Comparison of ENCODE assay signal across 8 mouse cellular contexts in genomic region chr9:53772121-53772561, GRCm38 (mm10). TPM values are rescaled to one million over a fixed set of nuclear protein-coding genes. Genes with fewer than 3 reads are reported as not detected.
DNase-seq lines count a peak whose midpoint lies in the region; ATAC-seq and TF ChIP-seq lines count a peak whose summit lies in the region.

No protein-coding gene starts in this region.

- peaks cover 4% of the 10 kb centered on the region; the same call in 1 of the 2 replicates for H3K4me1 ChIP-seq in hindbrain, embryonic 11.5 days (replicated peaks; ENCODE audit: control insufficient read depth, insufficient read depth, low read length)
- H3K4me1 ChIP-seq in midbrain, embryonic 11.5 days (ENCODE audit: control insufficient read depth, insufficient read depth, low read length) = peaks cover 8% of the 10 kb centered on the region; the same call in 1 of the 2 replicates
- peaks cover 4% of the 10 kb centered on the region; the same call in 1 of the 2 replicates for H3K4me1 ChIP-seq in stomach, postnatal 0 days (replicated peaks; ENCODE audit: control insufficient read depth, insufficient read depth)

- ATAC-seq in hindbrain, embryonic 11.5 days (ENCODE audit: low FRiP score) = no peak
- ATAC-seq in midbrain, embryonic 11.5 days (ENCODE audit: low FRiP score) = peak; percentile 27; the same call in 1 of the 2 replicates
- ATAC-seq in stomach, postnatal 0 days (ENCODE audit: low FRiP score, low TSS enrichment) = no peak
- no peak for ATAC-seq in erythroblast, adult 5-6 weeks (replicated peaks; ENCODE audit: low FRiP score, poor library complexity, severe bottlenecking)

- TF ChIP-seq CTCF in stomach, postnatal 0 days (IDR thresholded peaks at IDR 0.05; ENCODE audit: low read depth) = no peak

- no peak overlapping the region for H3K27ac ChIP-seq in hindbrain, embryonic 11.5 days (ENCODE audit: low read depth, low read length)
- H3K27ac ChIP-seq in midbrain, embryonic 11.5 days (ENCODE audit: low read depth, low read length) = no peak overlapping the region
- 0 out of 2 replicates have a peak overlapping the region, but pooled peaks have one; percentile 13 for H3K27ac ChIP-seq in stomach, postnatal 0 days (replicated peaks)

- peak; percentile 15 for DNase-seq in retina, embryonic 14.5 days (ENCODE audit: low spot score)
- DNase-seq in retina, postnatal 1 day = no peak
- DNase-seq in cerebellum, postnatal 36 days = peak; percentile 56 to 60
- peak; percentile 10 for DNase-seq in hindbrain, embryonic 11.5 days (ENCODE audit: low spot score)
- DNase-seq in layer of hippocampus, postnatal 25 days (ENCODE audit: extremely low spot score in 1 of 2, low spot score in 1 of 2) = peak; percentile 11
- peak; percentile 86 for DNase-seq in midbrain, embryonic 11.5 days (ENCODE audit: low spot score, missing footprints)
- DNase-seq in stomach, postnatal 0 days (ENCODE audit: low spot score) = peak; percentile 20

- peak overlapping the region; percentile 65 for H3K4me3 ChIP-seq in hindbrain, embryonic 11.5 days (ENCODE audit: low read depth, low read length)
- peak overlapping the region; percentile 59 for H3K4me3 ChIP-seq in midbrain, embryonic 11.5 days (ENCODE audit: low read depth, low read length)
- H3K4me3 ChIP-seq in stomach, postnatal 0 days (ENCODE audit: low read depth, low read length) = peak overlapping the region; percentile 55

- TF ChIP-seq EP300 in stomach, postnatal 0 days (optimal IDR thresholded peaks at IDR 0.05) = no peak

- no peaks in the 10 kb centered on the region for H3K36me3 ChIP-seq in hindbrain, embryonic 11.5 days (ENCODE audit: control insufficient read depth, insufficient read depth, low read length)
- no peaks in the 10 kb centered on the region for H3K36me3 ChIP-seq in midbrain, embryonic 11.5 days (ENCODE audit: control insufficient read depth, insufficient read depth, low read length)
- no peaks in the 10 kb centered on the region for H3K36me3 ChIP-seq in stomach, postnatal 0 days (ENCODE audit: control insufficient read depth, insufficient read depth, low read length)

- H3K27me3 ChIP-seq in hindbrain, embryonic 11.5 days (ENCODE audit: control insufficient read depth, insufficient read depth, low read length) = peaks cover 22% of the 10 kb centered on the region
- H3K27me3 ChIP-seq in midbrain, embryonic 11.5 days (ENCODE audit: control insufficient read depth, insufficient read depth, low read length) = peaks cover 21% of the 10 kb centered on the region
- H3K27me3 ChIP-seq in stomach, postnatal 0 days (ENCODE audit: control insufficient read depth, insufficient read depth, low read length) = no peaks in the 10 kb centered on the region

- peak overlapping the region; percentile 89 for H3K4me2 ChIP-seq in hindbrain, embryonic 11.5 days (replicated peaks; ENCODE audit: low read depth, low read length)
- peak overlapping the region; percentile 81 for H3K4me2 ChIP-seq in midbrain, embryonic 11.5 days
- H3K4me2 ChIP-seq in stomach, postnatal 0 days (replicated peaks; ENCODE audit: low read depth) = peak overlapping the region; percentile 97

- no peaks in the 10 kb centered on the region for H3K9me3 ChIP-seq in hindbrain, embryonic 11.5 days (ENCODE audit: control insufficient read depth, low read length)
- no peaks in the 10 kb centered on the region; the same call in 1 of the 2 replicates for H3K9me3 ChIP-seq in midbrain, embryonic 11.5 days (ENCODE audit: control insufficient read depth, low read length)
- H3K9me3 ChIP-seq in stomach, postnatal 0 days (ENCODE audit: control insufficient read depth, low read length) = no peaks in the 10 kb centered on the region

- peak overlapping the region; percentile 58; the same call in 1 of the 2 replicates for H3K9ac ChIP-seq in hindbrain, embryonic 11.5 days (ENCODE audit: low read depth, low read length)
- peak overlapping the region; percentile 53 for H3K9ac ChIP-seq in midbrain, embryonic 11.5 days (ENCODE audit: low read length)
- H3K9ac ChIP-seq in stomach, postnatal 0 days (ENCODE audit: low read length) = peak overlapping the region; percentile 68

- 4% methylated on average over 17 of the region's 17 CpGs for WGBS in hindbrain, embryonic 11.5 days
- 3% methylated on average over 17 of the region's 17 CpGs for WGBS in midbrain, embryonic 11.5 days
- WGBS in stomach, postnatal 0 days = 4% methylated on average over 17 of the region's 17 CpGs

RNA-seq across cellular contexts. Expression of gene Slc35f2, which starts 0.8 kb away (rescaled TPM):
- polyA plus RNA-seq in hindbrain, embryonic 11.5 days (2014; fragmentation: Nextera tagmentation; extraction: Ambion mirVana) = 2.1 and 3.3 TPM in 2 replicates
- total RNA-seq in layer of hippocampus, postnatal 25 days (2021) = 1 to 10 TPM; 3.7 to 5.2 TPM
- 2.3 and 2.4 TPM in 2 replicates for polyA plus RNA-seq in midbrain, embryonic 11.5 days (2014; fragmentation: Nextera tagmentation; extraction: Ambion mirVana)
- 6.5 and 6.7 TPM in 2 replicates for polyA plus RNA-seq in stomach, postnatal 0 days (2015; fragmentation: Nextera tagmentation; extraction: Ambion mirVana)
- not detected in 2 replicates for total RNA-seq in erythroblast, adult 5-6 weeks (2015; ENCODE audit: low replicate concordance)
- not detected in 2 replicates for total RNA-seq in erythroblast, adult 5-6 weeks (2017; ENCODE audit: low replicate concordance)
